Mouse (Mus musculus) kidney, postnatal 0 days (tissue): ENCODE measurements at regions not wholly inside any gene's neighbourhood (a gene's known extent, or its start where the extent isn't known, plus 50 kb on each side); places are given as distances from the start of the nearest gene placed in this dataset.
A peak's percentile ranks its signal among the peaks of the same experiment; 100 is the strongest.

Experiments used
- ATAC-seq: fragments of 200-750 bp; cut with Nextera tagmentation; replicated peaks from 2 replicates; pipeline ENCODE4 v1.8.0; 2017; ENCODE audit warnings: low read depth, moderate number of reproducible peaks, moderate TSS enrichment, moderate library complexity; ENCODE audit not compliant: low FRiP score
- DNase-seq: peaks from one replicate; pipeline ENCODE4 v3.0.0-alpha.2; 2016; ENCODE audit warnings: low spot score
- H3K27ac ChIP-seq: fragments of 300-500 bp; sonication (generic); 2 replicates; pipeline ENCODE4 v1.5.1; 2014; ENCODE audit warnings: mild to moderate bottlenecking
- H3K27me3 ChIP-seq: fragments of 300-500 bp; sonication (generic); 2 replicates; pipeline ENCODE4 v1.6.1; 2014; ENCODE audit warnings: low read length, mixed read lengths; ENCODE audit not compliant: insufficient read depth
- H3K36me3 ChIP-seq: fragments of 300-500 bp; sonication (generic); 2 replicates; pipeline ENCODE4 v1.6.1; 2014; ENCODE audit warnings: low read length, mixed read lengths; ENCODE audit not compliant: insufficient read depth
- H3K4me1 ChIP-seq: fragments of 300-500 bp; sonication (generic); replicated peaks from 2 replicates; pipeline ENCODE4 v1.6.1; 2014; ENCODE audit warnings: antibody characterized with exemption, low read length, mixed read lengths; ENCODE audit not compliant: insufficient read depth
- H3K4me2 ChIP-seq: fragments of 300-500 bp; sonication (generic); 2 replicates; pipeline ENCODE4 v1.6.1; 2014; ENCODE audit warnings: mild to moderate bottlenecking, low read length, moderate library complexity, mixed read lengths
- H3K4me3 ChIP-seq: fragments of 300-500 bp; sonication (generic); replicated peaks from 2 replicates; pipeline ENCODE4 v1.5.1; 2014; ENCODE audit warnings: low read depth, low read length
- H3K9ac ChIP-seq: fragments of 300-500 bp; sonication (generic); 2 replicates; pipeline ENCODE4 v1.6.1; 2014; ENCODE audit warnings: low read depth, low read length
- H3K9me3 ChIP-seq: fragments of 300-500 bp; sonication (generic); replicated peaks from 2 replicates; pipeline ENCODE4 v1.6.1; 2016; ENCODE audit warnings: low read length, inconsistent platforms, mixed read lengths
- CTCF ChIP-seq: IDR thresholded peaks from 2 replicates; pipeline ENCODE4 v1.5.1; 2016; ENCODE audit warnings: antibody characterized with exemption, low read depth, mild to moderate bottlenecking, moderate library complexity
- WGBS: fragments of 180-500 bp; shearing (Covaris S2); extraction: QIAGEN DNeasy Blood & Tissue Kit; methylation state at CpG from one replicate; pipeline ENCODE4 v1.1.7; 2014; 5-methylcytosine and 5-hydroxymethylcytosine counted together

GRCm38 (mm10) chrX:11807253-11807882 lies 352.8 kb downstream of the Bcor start:
- peak overlapping the region; percentile 37 for H3K4me3 ChIP-seq
- no peaks in the 10 kb centered on the region for H3K4me1 ChIP-seq
- H3K4me2 ChIP-seq: peak overlapping the region; percentile 66
- no peaks in the 10 kb centered on the region for H3K27me3 ChIP-seq
- peak overlapping the region; percentile 54 for H3K9ac ChIP-seq
- WGBS: 4% methylated on average over 55 of the region's 71 CpGs
- no peaks in the 10 kb centered on the region for H3K9me3 ChIP-seq
- TF ChIP-seq CTCF: no peak
- DNase-seq (peak; percentile 48), ATAC-seq (0 out of 2 replicates have a peak, but pooled peaks have one; percentile 30)
- H3K27ac ChIP-seq: peak overlapping the region; percentile 60
- no peaks in the 10 kb centered on the region for H3K36me3 ChIP-seq

GRCm38 (mm10) chrX:11807883-11808262 lies 352.3 kb downstream of the Bcor start:
- WGBS: 13% methylated on average over 9 of the region's 9 CpGs

GRCm38 (mm10) chrX:11808911-11809310 lies 351.2 kb downstream of the Bcor start:
- TF ChIP-seq CTCF: no peak
- Histone ChIP-seq H3K4me3 (no peak overlapping the region), H3K27ac (no peak overlapping the region), H3K4me2 (no peak overlapping the region), H3K9me3 (no peaks in the 10 kb centered on the region), H3K27me3 (no peaks in the 10 kb centered on the region), H3K36me3 (no peaks in the 10 kb centered on the region), H3K4me1 (no peaks in the 10 kb centered on the region), H3K9ac (no peak overlapping the region)
- DNase-seq: no peak
- WGBS: 51% methylated on average over 8 of the region's 8 CpGs
- no peak for ATAC-seq

More at GRCm38 (mm10) chrX:11807883-11808262, 352.3 kb downstream of the Bcor start:
- peak overlapping the region; percentile 54 for H3K9ac ChIP-seq
- no peak for DNase-seq
- H3K4me2 ChIP-seq: peak overlapping the region; percentile 66
- ATAC-seq: 0 out of 2 replicates have a peak, but pooled peaks have one; percentile 7
- H3K4me3 ChIP-seq: peak overlapping the region; percentile 37
- no peaks in the 10 kb centered on the region for H3K36me3 ChIP-seq
- TF ChIP-seq CTCF: no peak
- no peaks in the 10 kb centered on the region for H3K4me1 ChIP-seq
- H3K27me3 ChIP-seq: no peaks in the 10 kb centered on the region
- peak overlapping the region; percentile 60; the same call in 1 of the 2 replicates for H3K27ac ChIP-seq
- H3K9me3 ChIP-seq: no peaks in the 10 kb centered on the region

DNA sequence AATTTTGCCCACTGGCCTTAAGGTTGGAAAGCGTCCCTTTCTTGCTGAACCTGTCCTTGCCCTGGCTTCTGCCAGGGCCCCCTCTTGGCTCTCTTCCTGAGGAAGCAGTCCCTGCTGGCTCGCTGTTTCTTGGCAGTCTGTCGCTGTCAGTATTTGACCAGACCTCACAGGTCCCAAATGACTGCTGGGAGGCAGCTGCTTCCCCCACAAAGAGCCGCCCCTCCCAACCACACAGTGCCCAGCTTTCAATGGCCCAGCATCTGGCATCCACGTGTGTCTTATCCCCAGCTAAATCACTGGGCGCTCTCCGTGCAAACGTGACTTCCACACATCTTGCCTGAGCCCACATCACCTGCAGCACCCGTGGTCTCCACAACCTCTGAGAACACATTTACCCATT lies 345.3 kb downstream of the Bcor start:
- Histone ChIP-seq H3K9me3 (no peaks in the 10 kb centered on the region), H3K36me3 (no peaks in the 10 kb centered on the region), H3K4me2 (no peak overlapping the region), H3K4me1 (no peaks in the 10 kb centered on the region), H3K27me3 (no peaks in the 10 kb centered on the region), H3K9ac (no peak overlapping the region), H3K4me3 (no peak overlapping the region), H3K27ac (no peak overlapping the region)
- no peak for TF ChIP-seq CTCF
- WGBS: 57% methylated on average over 9 of the region's 9 CpGs
- no peak for DNase-seq
- ATAC-seq: no peak

DNA sequence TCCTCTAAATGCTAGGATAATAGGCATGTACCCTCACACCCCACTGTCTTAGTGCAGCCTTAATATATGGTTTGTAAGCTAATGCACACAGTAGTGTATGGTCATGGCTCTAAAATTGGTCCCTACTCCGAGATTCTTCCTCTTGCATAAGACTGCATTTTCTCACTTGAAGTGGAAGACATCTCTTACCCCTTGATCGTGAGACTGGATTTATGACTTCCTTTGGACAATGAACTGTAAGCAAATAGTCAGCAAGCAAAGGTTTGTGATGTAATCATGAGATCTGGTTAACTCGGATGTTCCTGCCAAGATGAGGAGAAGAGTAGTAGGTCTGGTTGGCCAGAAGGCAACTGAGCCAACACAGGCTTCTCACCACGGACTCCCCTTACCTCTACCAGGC lies 344.3 kb downstream of the Bcor start:
- no peaks in the 10 kb centered on the region for H3K36me3 ChIP-seq
- H3K27me3 ChIP-seq: no peaks in the 10 kb centered on the region
- no peaks in the 10 kb centered on the region for H3K4me1 ChIP-seq
- TF ChIP-seq CTCF: no peak
- DNase-seq (no peak), ATAC-seq (no peak)
- no peak overlapping the region for H3K9ac ChIP-seq
- H3K9me3 ChIP-seq: no peaks in the 10 kb centered on the region
- no peak overlapping the region for H3K27ac ChIP-seq
- no peak overlapping the region for H3K4me2 ChIP-seq
- no peak overlapping the region for H3K4me3 ChIP-seq
- 63% methylated on average over 4 of the region's 4 CpGs for WGBS

- Histone ChIP-seq H3K27ac (no peak overlapping the region), H3K9ac (no peak overlapping the region), H3K4me3 (no peak overlapping the region), H3K4me1 (no peaks in the 10 kb centered on the region), H3K9me3 (no peaks in the 10 kb centered on the region), H3K27me3 (no peaks in the 10 kb centered on the region), H3K36me3 (no peaks in the 10 kb centered on the region), H3K4me2 (no peak overlapping the region)
- DNase-seq (no peak), ATAC-seq (no peak)
- no peak for TF ChIP-seq CTCF
- 94% methylated on average over 3 of the region's 3 CpGs for WGBS
Measured at GRCm38 (mm10) chrX:11818634-11819033, 341.5 kb downstream of the Bcor start.

GRCm38 (mm10) chrX:11821165-11821564 lies 339.0 kb downstream of the Bcor start:
- no peak for ATAC-seq

More at GRCm38 (mm10) chrX:11821165-11821564, 339.0 kb downstream of the Bcor start:
- no peak overlapping the region for H3K9ac ChIP-seq
- no peak for DNase-seq
- H3K36me3 ChIP-seq: no peaks in the 10 kb centered on the region
- H3K27ac ChIP-seq: no peak overlapping the region
- no peaks in the 10 kb centered on the region for H3K9me3 ChIP-seq
- no peak for TF ChIP-seq CTCF
- no peak overlapping the region for H3K4me2 ChIP-seq
- no peaks in the 10 kb centered on the region for H3K4me1 ChIP-seq
- H3K4me3 ChIP-seq: no peak overlapping the region
- H3K27me3 ChIP-seq: no peaks in the 10 kb centered on the region
- 57% methylated on average over 2 of the region's 2 CpGs for WGBS
